Mouse (Mus musculus) adipose tissue, adult 10 weeks (tissue): Measurements from ENCODE around the gene Ireb2. TPM values are rescaled to one million over a fixed set of nuclear protein-coding genes. Genes with fewer than 3 reads are reported as not detected.

Source experiments
- polyA plus RNA-seq: library from polyadenylated mRNA; stranded (reverse); fragments of 350-450 nt; fragmentation: Illumina TruSeq; extraction: RNeasy Lipid Tissue Mini Kit (QIAGEN cat#74804); gene quantifications from one replicate; pipeline ENCODE4 v1.2.3, GENCODE M21; 2014; ENCODE audit warnings: low read depth, low replicate concordance

Gene Ireb2
- 28.2 TPM for polyA plus RNA-seq

GRCm38 (mm10) chr9:54863363-54864281 lies at the start of gene Ireb2:
TSS of gene Ireb2 (plus strand) at chr9:54863789.

GRCm38 (mm10) chr9:54917010-54917677 lies 53.6 kb downstream of the Ireb2 start, which contains the start of gene Hykk:
TSS of gene Hykk (plus strand) at chr9:54917283.

GRCm38 (mm10) chr9:54950575-54951321 lies 87.2 kb downstream of the Ireb2 start, which contains the start of the genes Psma4 and AY074887:
TSS of gene Psma4 (plus strand) at chr9:54950790.
TSS of gene AY074887 (minus strand) at chr9:54950998.

Other genes with a start within 250 kb of the Ireb2 start
- 41.1 TPM for gene Acsbg1, start 201.9 kb upstream of the Ireb2 start, polyA plus RNA-seq
- 62.7 TPM for gene Dnaja4, start 164.9 kb upstream of the Ireb2 start, polyA plus RNA-seq
- 60.5 TPM for gene Wdr61, start 129.3 kb upstream of the Ireb2 start, polyA plus RNA-seq
- 5.5 TPM for gene Crabp1, start 99.0 kb upstream of the Ireb2 start, polyA plus RNA-seq
- 3.2 TPM for gene Hykk, start 53.5 kb downstream of the Ireb2 start, polyA plus RNA-seq
- 138 TPM for gene Psma4, start 87.0 kb downstream of the Ireb2 start, polyA plus RNA-seq
- not detected for gene AY074887, start 87.2 kb downstream of the Ireb2 start, polyA plus RNA-seq
- 0.43 TPM for gene Chrna5, start 117.1 kb downstream of the Ireb2 start, polyA plus RNA-seq
- not detected for gene Chrna3, start 162.8 kb downstream of the Ireb2 start, polyA plus RNA-seq
- not detected for gene Chrnb4, start 185.0 kb downstream of the Ireb2 start, polyA plus RNA-seq